Mouse (Mus musculus): ENCODE data around the gene Steap3. TPM values are rescaled to one million over a fixed set of nuclear protein-coding genes. Genes with fewer than 3 reads are reported as not detected.

Gene Steap3
- 8.4 TPM for polyA plus RNA-seq (2014; fragmentation: Illumina TruSeq; extraction: RNeasy Lipid Tissue Mini Kit (QIAGEN cat#74804); ENCODE audit: low read depth, low replicate concordance)

GRCm38 (mm10) chr1:120272605-120273004 is at the start of gene Steap3:
TSS of gene Steap3 (minus strand) at chr1:120272705.

Other genes starting within 250 kb of the Steap3 start
- 5.9 TPM for gene Tmem37, start 198.6 kb downstream of the Steap3 start, polyA plus RNA-seq (2014; fragmentation: Illumina TruSeq; extraction: RNeasy Lipid Tissue Mini Kit (QIAGEN cat#74804); ENCODE audit: low read depth, low replicate concordance)
- 1,523 TPM for gene Dbi, start 151.6 kb downstream of the Steap3 start, polyA plus RNA-seq (2014; fragmentation: Illumina TruSeq; extraction: RNeasy Lipid Tissue Mini Kit (QIAGEN cat#74804); ENCODE audit: low read depth, low replicate concordance)
- gene 3110009E18Rik, start 151.5 kb downstream of the Steap3 start, polyA plus RNA-seq (2014; fragmentation: Illumina TruSeq; extraction: RNeasy Lipid Tissue Mini Kit (QIAGEN cat#74804); ENCODE audit: low read depth, low replicate concordance): 3.3 TPM
- gene C1ql2, start 67.9 kb upstream of the Steap3 start, polyA plus RNA-seq (2014; fragmentation: Illumina TruSeq; extraction: RNeasy Lipid Tissue Mini Kit (QIAGEN cat#74804); ENCODE audit: low read depth, low replicate concordance): not detected
- 1.2 TPM for gene Marco, start 232.3 kb upstream of the Steap3 start, polyA plus RNA-seq (2014; fragmentation: Illumina TruSeq; extraction: RNeasy Lipid Tissue Mini Kit (QIAGEN cat#74804); ENCODE audit: low read depth, low replicate concordance)

All from liver, adult 10 weeks (tissue).